Mouse (Mus musculus): ENCODE results near the gene 4933412E24Rik. TPM values are rescaled to one million over a fixed set of nuclear protein-coding genes. Genes with fewer than 3 reads are reported as not detected.

The 4933412E24Rik gene
- polyA plus RNA-seq (2014; fragmentation: Nextera tagmentation; extraction: Ambion mirVana): not detected in 2 replicates

DNA sequence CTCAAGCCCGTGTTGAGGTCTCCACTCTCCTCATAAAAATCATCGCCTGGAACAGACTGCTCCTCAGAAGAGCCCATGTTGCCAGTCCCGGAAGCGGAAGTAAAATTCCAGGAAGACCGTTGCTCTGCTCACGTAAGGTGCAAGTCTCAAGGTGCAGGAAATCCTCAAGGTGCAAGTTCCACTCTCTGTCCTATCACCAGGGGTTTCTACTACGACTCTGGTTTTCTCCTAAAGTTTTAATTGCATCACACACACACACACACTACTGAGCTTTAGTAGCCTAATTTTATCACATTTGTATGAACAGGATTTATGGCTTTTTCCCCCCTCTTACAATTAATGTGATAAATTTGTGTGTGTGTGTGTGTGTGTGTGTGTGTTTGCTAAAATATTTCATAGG, at the start of gene 4933412E24Rik:
4933412E24Rik (minus strand) TSS at position 101 of the 400 bp plus-strand sequence.
- 92% methylated on average over 7 of the region's 7 CpGs for WGBS
- no peak for ATAC-seq (ENCODE audit: low read depth)
- Histone ChIP-seq H3K36me3 (ENCODE audit: control insufficient read depth, insufficient read depth, low read length) (no peaks in the 10 kb centered on the region), H3K4me1 (ENCODE audit: control insufficient read depth, insufficient read depth, low read length) (no peaks in the 10 kb centered on the region), H3K4me3 (ENCODE audit: low read depth, low read length) (no peak within 1 kb of the TSS), H3K27ac (ENCODE audit: low read depth, low read length) (no peak within 1 kb of the TSS), H3K9ac (replicated peaks; ENCODE audit: low read depth, low read length) (no peak within 1 kb of the TSS), H3K9me3 (ENCODE audit: control insufficient read depth, low read length) (no peaks in the 10 kb centered on the region), H3K4me2 (ENCODE audit: low read depth, low read length) (no peak within 1 kb of the TSS), H3K27me3 (ENCODE audit: control insufficient read depth, insufficient read depth, low read length) (no peaks in the 10 kb centered on the region)

DNA sequence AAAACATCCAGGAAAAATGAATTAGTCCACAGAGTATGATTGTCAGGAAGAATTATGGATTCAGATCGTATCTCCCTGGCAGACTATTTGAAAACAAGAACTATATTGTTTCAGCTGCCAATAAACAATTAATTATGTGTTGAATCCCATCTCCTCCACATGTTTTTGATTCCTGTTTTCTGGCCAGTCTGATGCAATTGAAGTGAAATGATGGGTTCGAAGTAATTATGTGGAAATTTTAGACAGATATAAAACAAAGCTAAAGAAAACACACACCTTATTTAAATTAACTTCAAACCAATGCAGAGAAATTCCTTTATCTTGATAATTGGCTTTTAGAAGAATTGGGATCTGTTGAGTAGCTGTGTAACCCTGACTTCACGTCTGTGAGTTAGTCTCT, 14.3 kb upstream of the 4933412E24Rik start:
- no peak overlapping the region for H3K9ac ChIP-seq (replicated peaks; ENCODE audit: low read depth, low read length)
- H3K27me3 ChIP-seq (ENCODE audit: control insufficient read depth, insufficient read depth, low read length): no peaks in the 10 kb centered on the region
- no peaks in the 10 kb centered on the region for H3K4me1 ChIP-seq (ENCODE audit: control insufficient read depth, insufficient read depth, low read length)
- WGBS: 52% methylated on average over 3 of the region's 3 CpGs
- no peaks in the 10 kb centered on the region for H3K36me3 ChIP-seq (ENCODE audit: control insufficient read depth, insufficient read depth, low read length)
- H3K9me3 ChIP-seq (ENCODE audit: control insufficient read depth, low read length): no peaks in the 10 kb centered on the region
- H3K4me2 ChIP-seq (ENCODE audit: low read depth, low read length): no peak overlapping the region
- no peak overlapping the region for H3K27ac ChIP-seq (ENCODE audit: low read depth, low read length)
- H3K4me3 ChIP-seq (ENCODE audit: low read depth, low read length): no peak overlapping the region
- no peak for ATAC-seq (ENCODE audit: low read depth)

DNA sequence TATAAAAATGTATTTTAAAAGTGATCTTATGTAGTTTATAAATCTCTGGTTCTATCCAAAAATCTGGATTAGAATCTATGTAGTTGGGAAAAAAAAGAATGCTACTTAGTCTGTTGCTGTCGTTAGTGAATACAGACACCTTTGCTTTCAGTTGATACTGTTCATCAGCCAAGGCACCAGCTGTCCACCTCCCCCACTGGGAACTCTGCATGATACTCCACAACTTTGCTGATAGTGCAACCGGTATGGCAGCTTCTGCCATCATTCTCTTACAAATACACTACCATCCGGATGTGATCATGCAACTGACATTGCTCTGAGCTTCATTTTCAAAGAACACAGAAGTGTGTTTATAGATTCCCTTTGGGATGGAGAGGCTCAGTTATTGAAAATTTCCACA, 4.8 kb upstream of the 4933412E24Rik start:
- Histone ChIP-seq H3K27me3 (ENCODE audit: control insufficient read depth, insufficient read depth, low read length) (no peaks in the 10 kb centered on the region), H3K4me2 (ENCODE audit: low read depth, low read length) (no peak overlapping the region), H3K36me3 (ENCODE audit: control insufficient read depth, insufficient read depth, low read length) (no peaks in the 10 kb centered on the region), H3K9me3 (ENCODE audit: control insufficient read depth, low read length) (no peaks in the 10 kb centered on the region), H3K27ac (ENCODE audit: low read depth, low read length) (no peak overlapping the region), H3K4me3 (ENCODE audit: low read depth, low read length) (no peak overlapping the region), H3K9ac (replicated peaks; ENCODE audit: low read depth, low read length) (no peak overlapping the region), H3K4me1 (ENCODE audit: control insufficient read depth, insufficient read depth, low read length) (no peaks in the 10 kb centered on the region)
- 64% methylated on average over 3 of the region's 3 CpGs for WGBS
- no peak for ATAC-seq (ENCODE audit: low read depth)

DNA sequence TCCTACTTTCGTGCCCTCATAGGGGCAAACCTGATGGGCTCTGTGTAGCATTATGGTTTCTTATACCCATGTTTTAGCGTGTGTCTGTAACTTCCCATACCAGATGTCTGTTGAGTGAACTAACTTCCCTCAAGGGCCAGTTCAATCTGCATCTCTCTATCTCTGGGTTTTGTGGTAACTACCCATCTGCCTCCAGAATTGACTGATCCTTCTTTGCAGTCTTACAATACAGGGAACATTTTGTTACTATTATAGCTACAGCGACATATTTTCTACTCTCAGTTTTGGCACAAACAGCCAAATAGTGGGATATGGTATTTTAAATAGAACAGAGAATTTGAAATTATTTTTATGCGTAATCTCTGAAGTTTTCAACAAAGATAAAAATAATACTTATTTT, 6.2 kb downstream of the 4933412E24Rik start:
- Histone ChIP-seq H3K9me3 (ENCODE audit: control insufficient read depth, low read length) (no peaks in the 10 kb centered on the region), H3K4me3 (ENCODE audit: low read depth, low read length) (no peak overlapping the region), H3K27me3 (ENCODE audit: control insufficient read depth, insufficient read depth, low read length) (no peaks in the 10 kb centered on the region), H3K4me2 (ENCODE audit: low read depth, low read length) (no peak overlapping the region), H3K36me3 (ENCODE audit: control insufficient read depth, insufficient read depth, low read length) (no peaks in the 10 kb centered on the region), H3K27ac (ENCODE audit: low read depth, low read length) (no peak overlapping the region), H3K4me1 (ENCODE audit: control insufficient read depth, insufficient read depth, low read length) (no peaks in the 10 kb centered on the region), H3K9ac (replicated peaks; ENCODE audit: low read depth, low read length) (no peak overlapping the region)
- WGBS: 94% methylated on average over 4 of the region's 4 CpGs
- no peak for ATAC-seq (ENCODE audit: low read depth)

DNA sequence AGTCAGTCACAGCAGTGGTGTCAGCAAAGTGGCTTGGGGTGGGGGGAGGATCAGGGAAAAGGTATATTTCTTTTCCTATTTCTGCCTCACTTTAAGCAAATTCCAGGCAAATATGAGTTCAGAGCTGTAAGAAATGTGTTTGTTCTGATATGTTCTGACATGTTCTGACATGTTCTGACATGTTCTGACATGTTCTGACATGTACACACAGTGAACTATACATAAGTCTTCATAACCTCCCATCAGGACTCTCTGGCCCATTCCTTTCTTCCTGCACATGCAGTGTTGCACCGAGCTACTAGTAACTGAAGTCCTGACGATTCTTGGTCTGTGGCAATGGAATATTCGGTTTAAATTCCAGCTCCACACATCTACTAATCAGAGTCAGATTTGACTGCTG, 6.8 kb downstream of the 4933412E24Rik start:
- Histone ChIP-seq H3K4me3 (ENCODE audit: low read depth, low read length) (no peak overlapping the region), H3K4me1 (ENCODE audit: control insufficient read depth, insufficient read depth, low read length) (no peaks in the 10 kb centered on the region), H3K27ac (ENCODE audit: low read depth, low read length) (no peak overlapping the region), H3K4me2 (ENCODE audit: low read depth, low read length) (no peak overlapping the region), H3K9me3 (ENCODE audit: control insufficient read depth, low read length) (no peaks in the 10 kb centered on the region), H3K36me3 (ENCODE audit: control insufficient read depth, insufficient read depth, low read length) (no peaks in the 10 kb centered on the region), H3K27me3 (ENCODE audit: control insufficient read depth, insufficient read depth, low read length) (no peaks in the 10 kb centered on the region), H3K9ac (replicated peaks; ENCODE audit: low read depth, low read length) (no peak overlapping the region)
- ATAC-seq (ENCODE audit: low read depth): no peak
- 90% methylated on average over 3 of the region's 3 CpGs for WGBS

DNA sequence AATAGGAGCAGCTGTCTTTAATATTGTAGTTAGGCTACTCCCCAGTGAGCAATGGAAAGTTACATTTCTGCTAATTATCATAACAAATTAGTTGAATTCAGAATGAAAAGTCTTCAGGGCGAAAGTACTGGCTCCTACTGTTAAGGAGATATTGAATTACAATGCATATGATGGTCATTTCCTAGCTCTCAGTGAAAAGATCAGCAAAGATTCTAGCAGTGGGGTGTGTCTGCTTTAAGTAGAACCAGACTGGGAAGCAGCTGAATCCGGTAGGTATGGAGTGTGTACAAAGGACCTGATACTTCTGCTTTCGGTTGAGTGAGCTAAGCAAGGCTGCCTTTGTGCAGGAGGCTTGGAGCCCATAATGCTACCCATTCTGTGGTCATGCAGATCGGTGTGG, 32.6 kb downstream of the 4933412E24Rik start:
- Histone ChIP-seq H3K36me3 (ENCODE audit: control insufficient read depth, insufficient read depth, low read length) (no peaks in the 10 kb centered on the region), H3K4me3 (ENCODE audit: low read depth, low read length) (no peak overlapping the region), H3K27me3 (ENCODE audit: control insufficient read depth, insufficient read depth, low read length) (no peaks in the 10 kb centered on the region), H3K4me1 (ENCODE audit: control insufficient read depth, insufficient read depth, low read length) (no peaks in the 10 kb centered on the region), H3K9ac (replicated peaks; ENCODE audit: low read depth, low read length) (no peak overlapping the region), H3K4me2 (ENCODE audit: low read depth, low read length) (no peak overlapping the region), H3K9me3 (ENCODE audit: control insufficient read depth, low read length) (no peaks in the 10 kb centered on the region), H3K27ac (ENCODE audit: low read depth, low read length) (no peak overlapping the region)
- no peak for ATAC-seq (ENCODE audit: low read depth)
- 58% methylated on average over 4 of the region's 4 CpGs for WGBS

DNA sequence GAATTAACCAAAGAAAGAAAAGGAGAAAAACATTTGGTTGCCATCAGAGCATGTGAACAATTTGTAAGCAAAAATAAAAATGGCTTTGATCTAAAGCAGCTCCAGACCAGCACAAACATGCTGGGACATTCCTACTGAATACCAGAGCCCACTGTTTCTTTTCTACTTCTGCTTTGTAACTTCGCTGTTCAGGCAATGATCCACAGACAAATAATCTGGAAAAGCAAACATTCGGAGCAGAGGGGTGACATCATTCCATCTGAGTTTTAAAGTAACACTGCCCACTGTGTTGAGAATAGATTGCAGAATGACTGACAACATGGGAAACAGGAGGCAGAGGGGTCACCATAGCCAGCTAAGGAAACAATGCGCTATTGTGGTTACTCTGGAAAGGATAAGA, 41.1 kb downstream of the 4933412E24Rik start:
- no peaks in the 10 kb centered on the region for H3K27me3 ChIP-seq (ENCODE audit: control insufficient read depth, insufficient read depth, low read length)
- no peaks in the 10 kb centered on the region for H3K4me1 ChIP-seq (ENCODE audit: control insufficient read depth, insufficient read depth, low read length)
- H3K4me3 ChIP-seq (ENCODE audit: low read depth, low read length): no peak overlapping the region
- no peaks in the 10 kb centered on the region for H3K9me3 ChIP-seq (ENCODE audit: control insufficient read depth, low read length)
- H3K4me2 ChIP-seq (ENCODE audit: low read depth, low read length): no peak overlapping the region
- H3K36me3 ChIP-seq (ENCODE audit: control insufficient read depth, insufficient read depth, low read length): no peaks in the 10 kb centered on the region
- H3K27ac ChIP-seq (ENCODE audit: low read depth, low read length): no peak overlapping the region
- ATAC-seq (ENCODE audit: low read depth): no peak
- 67% methylated on average over 3 of the region's 3 CpGs for WGBS
- no peak overlapping the region for H3K9ac ChIP-seq (replicated peaks; ENCODE audit: low read depth, low read length)

DNA sequence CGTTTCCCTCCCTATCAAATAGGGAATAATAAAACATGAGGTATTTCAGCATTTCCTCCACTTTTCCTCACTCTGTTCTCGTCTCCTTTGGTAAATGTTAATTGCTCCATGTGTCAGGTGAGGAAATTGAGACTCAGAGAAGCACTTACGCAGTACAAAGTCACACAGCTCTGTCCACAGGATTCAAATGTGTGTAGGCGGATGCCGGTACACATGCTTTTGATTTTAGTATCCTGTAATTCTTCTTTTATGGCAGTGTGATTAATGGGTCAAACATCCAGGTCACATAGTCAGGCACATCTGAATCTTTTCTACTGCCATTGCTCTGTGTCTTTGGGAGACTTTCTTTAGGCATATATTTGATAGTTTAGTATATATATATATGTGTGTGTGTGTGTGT, 41.8 kb downstream of the 4933412E24Rik start:
- H3K4me3 ChIP-seq (ENCODE audit: low read depth, low read length): no peak overlapping the region
- H3K4me2 ChIP-seq (ENCODE audit: low read depth, low read length): no peak overlapping the region
- H3K27ac ChIP-seq (ENCODE audit: low read depth, low read length): no peak overlapping the region
- 65% methylated on average over 5 of the region's 5 CpGs for WGBS
- no peak for ATAC-seq (ENCODE audit: low read depth)
- no peaks in the 10 kb centered on the region for H3K9me3 ChIP-seq (ENCODE audit: control insufficient read depth, low read length)
- H3K36me3 ChIP-seq (ENCODE audit: control insufficient read depth, insufficient read depth, low read length): no peaks in the 10 kb centered on the region
- H3K27me3 ChIP-seq (ENCODE audit: control insufficient read depth, insufficient read depth, low read length): no peaks in the 10 kb centered on the region
- no peak overlapping the region for H3K9ac ChIP-seq (replicated peaks; ENCODE audit: low read depth, low read length)
- H3K4me1 ChIP-seq (ENCODE audit: control insufficient read depth, insufficient read depth, low read length): no peaks in the 10 kb centered on the region

DNA sequence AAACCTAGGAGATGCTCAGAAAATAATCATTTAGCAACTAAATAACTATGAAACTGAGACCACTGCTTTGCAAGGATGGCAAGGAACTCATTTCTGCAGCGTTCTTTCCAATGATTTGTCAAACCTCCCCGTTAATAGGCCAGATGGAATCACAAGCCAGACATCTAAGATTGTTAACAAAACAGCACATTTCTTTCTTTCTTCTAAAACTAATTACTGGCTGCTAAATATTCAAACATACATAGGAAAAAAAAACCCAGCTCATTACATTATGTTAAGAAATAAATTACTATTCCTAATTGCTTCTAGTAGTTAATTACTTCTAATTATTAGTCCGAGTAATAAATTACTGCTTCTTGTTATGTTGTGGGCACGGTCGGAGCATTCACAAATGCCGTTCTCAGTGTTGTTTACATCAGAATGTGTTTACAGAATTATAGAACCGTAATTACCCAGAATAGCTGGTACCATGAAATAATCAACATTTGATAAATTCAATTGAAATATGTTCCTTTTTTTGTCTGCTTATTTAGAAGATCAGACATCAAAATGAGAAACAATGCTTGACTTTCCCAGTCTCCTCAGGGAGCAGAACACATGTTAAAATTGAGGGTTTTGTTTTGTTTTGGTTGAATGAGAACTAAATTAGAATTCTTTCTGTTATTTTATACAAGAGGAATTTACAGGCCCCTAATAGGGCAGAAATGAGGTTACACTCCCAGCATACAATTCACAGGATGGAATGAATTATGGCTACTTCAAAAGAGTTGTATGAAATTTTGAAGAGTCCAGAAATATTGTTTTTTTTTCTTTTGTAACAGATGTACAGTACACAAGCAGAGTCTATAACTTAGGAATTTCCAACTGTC, 42.5 kb downstream of the 4933412E24Rik start:
- Histone ChIP-seq H3K4me2 (ENCODE audit: low read depth, low read length) (no peak overlapping the region), H3K27me3 (ENCODE audit: control insufficient read depth, insufficient read depth, low read length) (no peaks in the 10 kb centered on the region), H3K36me3 (ENCODE audit: control insufficient read depth, insufficient read depth, low read length) (no peaks in the 10 kb centered on the region), H3K9me3 (ENCODE audit: control insufficient read depth, low read length) (no peaks in the 10 kb centered on the region), H3K9ac (replicated peaks; ENCODE audit: low read depth, low read length) (no peak overlapping the region), H3K4me3 (ENCODE audit: low read depth, low read length) (no peak overlapping the region), H3K27ac (ENCODE audit: low read depth, low read length) (no peak overlapping the region), H3K4me1 (ENCODE audit: control insufficient read depth, insufficient read depth, low read length) (no peaks in the 10 kb centered on the region)
- no peak for ATAC-seq (ENCODE audit: low read depth)
- WGBS: 55% methylated on average over 7 of the region's 7 CpGs
